Mouse (Mus musculus) midbrain, embryonic 11.5 days (tissue): ENCODE measurements around the gene Acp5. TPM values are rescaled to one million over a fixed set of nuclear protein-coding genes. Genes with fewer than 3 reads are reported as not detected.

Experiments used
- ATAC-seq: fragments of 200-750 bp; cut with Nextera tagmentation; 2 replicates; pipeline ENCODE4 v1.8.0; 2017; ENCODE audit warnings: moderate TSS enrichment, moderate library complexity; ENCODE audit not compliant: low FRiP score
- DNase-seq: peaks from one replicate; pipeline ENCODE4 v3.0.0; 2015; ENCODE audit warnings: low spot score; ENCODE audit errors: missing footprints
- H3K27ac ChIP-seq: fragments of 300-500 bp; sonication (generic); 2 replicates; pipeline ENCODE4 v1.5.1; 2014; ENCODE audit warnings: low read depth, low read length
- H3K27me3 ChIP-seq: fragments of 300-500 bp; sonication (generic); 2 replicates; pipeline ENCODE4 v1.6.1; 2014; ENCODE audit warnings: mild to moderate bottlenecking, low read length, moderate library complexity, mixed read lengths; ENCODE audit not compliant: control insufficient read depth, insufficient read depth
- H3K36me3 ChIP-seq: fragments of 300-500 bp; sonication (generic); 2 replicates; pipeline ENCODE4 v1.6.1; 2014; ENCODE audit warnings: mild to moderate bottlenecking, low read length, moderate library complexity, mixed read lengths; ENCODE audit not compliant: control insufficient read depth, insufficient read depth
- H3K4me1 ChIP-seq: fragments of 300-500 bp; sonication (generic); 2 replicates; pipeline ENCODE4 v1.6.1; 2014; ENCODE audit warnings: low read length; ENCODE audit not compliant: control insufficient read depth, insufficient read depth
- H3K4me2 ChIP-seq: fragments of 300-500 bp; sonication (generic); 2 replicates; pipeline ENCODE4 v1.6.1; 2014; ENCODE audit warnings: mild to moderate bottlenecking, moderate library complexity
- H3K4me3 ChIP-seq: fragments of 300-500 bp; sonication (generic); 2 replicates; pipeline ENCODE4 v1.5.1; 2014; ENCODE audit warnings: low read depth, low read length
- H3K9ac ChIP-seq: fragments of 300-500 bp; sonication (generic); 2 replicates; pipeline ENCODE4 v1.6.1; 2014; ENCODE audit warnings: low read length
- H3K9me3 ChIP-seq: fragments of 300-500 bp; sonication (generic); 2 replicates; pipeline ENCODE4 v1.6.1; 2016; ENCODE audit warnings: low read length; ENCODE audit not compliant: control insufficient read depth
- whole genome bisulfite sequencing: fragments of 180-500 bp; shearing (Covaris S2); extraction: QIAGEN DNeasy Blood & Tissue Kit; methylation state at CpG from one replicate; pipeline ENCODE4 v1.1.7; 2014; 5-methylcytosine and 5-hydroxymethylcytosine counted together
- polyA plus RNA-seq: library from polyadenylated mRNA; unstranded; fragments of >200 nt; fragmentation: Nextera tagmentation; extraction: Ambion mirVana; gene quantifications from 2 replicates; pipeline ENCODE4 v1.2.1, GENCODE M21; 2014

The Acp5 gene
- polyA plus RNA-seq, 1 experiment from 2014 or later, result 15.4 TPM

DNA sequence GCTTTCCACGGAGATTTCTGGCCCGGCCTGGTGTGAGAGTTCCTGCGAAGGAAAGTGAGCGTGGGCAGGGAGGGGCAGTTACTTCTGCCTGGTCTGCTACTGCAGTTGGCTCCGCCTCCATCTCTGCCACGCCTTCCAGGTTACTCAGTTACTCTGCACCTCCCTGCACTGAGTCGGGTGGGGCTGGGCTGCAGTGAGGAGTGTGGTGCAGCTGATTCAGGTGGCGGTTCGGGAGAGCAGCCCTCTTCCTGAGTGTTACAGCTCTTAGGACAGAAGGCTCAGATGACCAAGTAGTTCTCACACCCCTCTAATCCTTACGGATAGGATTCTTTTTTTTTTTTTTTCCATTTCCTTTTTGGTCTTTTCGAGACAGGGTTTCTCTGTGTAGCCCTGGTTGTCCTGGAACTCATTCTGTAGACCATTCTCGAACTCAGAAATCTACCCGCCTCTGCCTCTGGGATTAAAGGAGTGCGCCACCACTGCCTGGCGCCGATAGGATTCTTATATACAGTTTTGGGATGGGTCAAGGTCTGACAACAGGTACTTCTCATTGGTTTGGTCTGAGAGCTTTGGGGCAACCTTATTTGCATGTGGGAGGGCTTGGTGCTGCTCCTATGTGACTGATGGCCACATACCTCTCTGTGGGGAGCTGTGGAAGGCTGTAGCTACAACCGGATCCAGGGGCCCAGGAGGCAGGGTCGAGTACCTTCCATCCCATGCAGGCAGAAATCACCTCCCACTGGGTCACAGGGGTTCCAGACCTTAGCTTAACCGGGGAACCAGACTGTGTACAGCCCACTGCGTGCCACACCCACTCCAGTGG lies 14.1 kb upstream of the Acp5 start:
- DNase-seq, result no peak
- H3K9me3 ChIP-seq, result 0 out of 2 replicates have a peak, but pooled peaks cover 2% of the 10 kb centered on the region
- H3K9ac ChIP-seq, result no peak overlapping the region
- 79% methylated on average over 20 of the region's 20 CpGs for WGBS
- H3K27me3 ChIP-seq, result no peaks in the 10 kb centered on the region
- H3K4me3 ChIP-seq, result no peak overlapping the region
- no peak for ATAC-seq
- no peaks in the 10 kb centered on the region for H3K4me1 ChIP-seq
- H3K27ac ChIP-seq, result no peak overlapping the region
- H3K4me2 ChIP-seq, result no peak overlapping the region
- H3K36me3 ChIP-seq, result no peaks in the 10 kb centered on the region

DNA sequence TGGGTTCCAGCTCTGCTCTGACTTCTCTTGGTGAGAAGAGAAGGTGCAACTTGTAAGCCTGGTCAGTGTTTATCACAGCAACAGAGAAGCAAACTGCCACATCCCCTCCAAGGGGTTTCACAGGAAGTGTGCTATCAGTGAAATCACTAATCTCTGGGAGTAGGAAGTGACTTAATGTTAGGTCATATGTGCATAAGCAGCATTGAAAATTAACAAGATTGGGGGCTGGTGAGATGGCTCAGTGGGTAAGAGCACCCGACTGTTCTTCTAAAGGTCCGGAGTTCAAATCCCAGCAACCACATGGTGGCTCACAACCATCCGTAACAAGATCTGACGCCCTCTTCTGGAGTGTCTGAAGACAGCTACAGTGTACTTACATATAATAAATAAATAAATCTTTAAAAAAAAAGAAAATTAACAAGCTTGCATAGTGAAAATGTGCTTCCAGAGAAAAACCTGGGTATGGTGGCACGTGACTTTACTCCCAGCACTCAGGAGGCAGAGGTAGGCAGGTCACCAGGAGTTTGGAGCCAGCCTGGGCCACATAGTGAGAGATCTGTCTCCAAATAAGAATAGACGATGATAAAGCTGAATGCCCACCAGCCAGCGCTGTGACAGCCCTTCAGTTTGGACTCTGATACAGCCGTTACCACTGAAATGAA lies 8.9 kb upstream of the Acp5 start:
- Histone ChIP-seq H3K9ac (no peak overlapping the region), H3K4me2 (no peak overlapping the region), H3K4me3 (no peak overlapping the region), H3K27ac (no peak overlapping the region), H3K4me1 (no peaks in the 10 kb centered on the region), H3K9me3 (0 out of 2 replicates have a peak, but pooled peaks cover 1% of the 10 kb centered on the region), H3K27me3 (no peaks in the 10 kb centered on the region), H3K36me3 (no peaks in the 10 kb centered on the region)
- DNase-seq (no peak), ATAC-seq (no peak)
- WGBS, result 91% methylated on average over 6 of the region's 8 CpGs

DNA sequence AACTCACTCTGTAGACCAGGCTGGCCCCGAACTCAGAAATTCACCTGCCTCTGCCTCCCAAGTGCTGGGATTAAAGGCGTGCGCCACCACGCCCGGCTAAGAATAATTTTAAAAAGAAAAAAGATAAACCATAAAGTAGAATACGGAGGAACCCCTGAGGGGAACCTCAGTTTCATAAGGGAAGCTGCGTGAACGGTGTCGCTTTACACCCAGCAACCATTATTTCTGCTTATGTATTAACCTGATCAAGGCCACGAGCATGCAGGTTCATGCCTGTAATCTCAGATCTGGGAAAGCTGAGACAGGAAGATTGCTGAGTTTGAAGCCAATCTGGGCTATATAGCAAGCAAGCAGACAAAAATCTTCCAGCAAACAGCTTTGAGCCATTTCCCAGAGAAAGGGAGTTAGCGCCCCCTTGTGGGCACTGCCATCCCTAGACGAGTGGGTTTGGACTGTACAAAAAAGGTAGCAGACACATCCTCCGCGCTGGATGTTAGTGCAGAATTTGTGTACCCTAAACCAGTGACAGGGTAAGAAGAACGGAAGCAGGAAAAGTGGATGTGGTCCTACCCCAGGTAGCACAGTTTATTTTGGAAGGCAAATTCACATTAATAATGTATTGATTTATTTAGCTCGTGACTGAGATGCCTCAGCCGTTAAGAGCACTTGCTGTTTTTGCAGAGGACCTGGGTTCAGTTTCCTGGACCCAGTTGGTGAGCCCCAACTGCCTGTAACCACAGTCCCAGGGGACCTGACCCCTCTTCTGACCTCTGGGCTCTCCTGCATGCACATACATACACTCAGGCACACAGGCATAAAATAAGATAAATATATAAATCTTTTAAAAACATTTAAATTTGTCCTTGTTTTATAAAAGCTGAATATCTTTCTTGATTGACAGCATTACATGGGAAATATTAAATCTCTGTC lies 7.9 kb upstream of the Acp5 start:
- Histone ChIP-seq H3K9ac (no peak overlapping the region), H3K4me3 (no peak overlapping the region)

DNA sequence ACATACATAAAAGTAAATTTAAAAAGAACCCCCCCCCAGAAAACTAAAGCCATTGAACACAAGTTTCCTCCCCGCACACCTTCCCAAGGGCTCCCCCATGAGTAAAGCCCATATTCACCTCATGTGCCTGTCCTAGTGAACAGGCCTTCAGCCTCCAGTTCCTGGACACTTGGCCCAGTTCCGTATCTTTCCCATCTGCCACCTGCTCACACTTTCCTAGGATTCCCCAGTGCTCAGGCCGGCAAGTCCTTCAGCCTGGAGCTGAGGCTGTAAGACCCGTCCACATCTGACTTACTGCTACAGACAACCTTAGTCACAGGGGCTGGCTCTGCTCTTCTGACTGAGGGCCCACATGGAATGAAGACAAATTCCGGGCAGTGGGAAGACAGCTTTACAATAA lies 4.2 kb upstream of the Acp5 start:
- no peak overlapping the region for H3K4me2 ChIP-seq
- H3K27ac ChIP-seq, result no peak overlapping the region
- H3K36me3 ChIP-seq, result no peaks in the 10 kb centered on the region
- H3K9me3 ChIP-seq, result no peaks in the 10 kb centered on the region
- no peak for ATAC-seq
- peaks cover 7% of the 10 kb centered on the region; the same call in 1 of the 2 replicates for H3K4me1 ChIP-seq
- WGBS, result 92% methylated on average over 5 of the region's 5 CpGs
- no peak overlapping the region for H3K4me3 ChIP-seq
- no peak overlapping the region for H3K9ac ChIP-seq
- DNase-seq, result no peak
- no peaks in the 10 kb centered on the region for H3K27me3 ChIP-seq

More for the DNA sequence above, 7.9 kb upstream of the Acp5 start:
- Histone ChIP-seq H3K4me2 (no peak overlapping the region), H3K4me1 (no peaks in the 10 kb centered on the region), H3K27me3 (no peaks in the 10 kb centered on the region), H3K36me3 (no peaks in the 10 kb centered on the region), H3K27ac (no peak overlapping the region), H3K9me3 (no peaks in the 10 kb centered on the region)
- ATAC-seq, result peak; percentile 64; the same call in 1 of the 2 replicates
- WGBS, result 57% methylated on average over 17 of the region's 17 CpGs
- DNase-seq, result peak; percentile 97

DNA sequence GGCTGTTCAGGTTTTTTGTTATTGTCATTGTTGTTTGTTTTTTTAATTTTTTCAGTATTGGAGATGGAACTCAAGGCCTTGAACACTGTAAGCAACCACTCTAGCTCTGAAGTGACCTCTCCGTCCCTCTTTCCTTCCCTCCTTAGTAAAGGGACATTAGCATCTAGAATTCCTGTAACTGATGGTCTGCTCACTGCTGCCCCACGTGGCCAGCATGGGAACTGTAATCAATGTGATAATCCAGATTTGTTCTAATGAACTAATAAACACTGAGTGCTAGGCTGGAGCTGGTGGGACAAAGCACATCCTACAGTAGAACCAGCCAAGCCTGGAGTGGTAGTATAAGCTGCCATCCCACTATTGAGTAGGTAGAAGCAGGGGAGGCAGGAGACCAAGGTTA lies 3.0 kb upstream of the Acp5 start:
- Histone ChIP-seq H3K36me3 (no peaks in the 10 kb centered on the region), H3K27me3 (no peaks in the 10 kb centered on the region), H3K9ac (no peak overlapping the region), H3K4me3 (no peak overlapping the region), H3K4me2 (no peak overlapping the region), H3K4me1 (peaks cover 7% of the 10 kb centered on the region; the same call in 1 of the 2 replicates), H3K27ac (no peak overlapping the region), H3K9me3 (no peaks in the 10 kb centered on the region)
- 21% methylated on average over 2 of the region's 2 CpGs for WGBS
- DNase-seq (peak; percentile 90), ATAC-seq (no peak)

DNA sequence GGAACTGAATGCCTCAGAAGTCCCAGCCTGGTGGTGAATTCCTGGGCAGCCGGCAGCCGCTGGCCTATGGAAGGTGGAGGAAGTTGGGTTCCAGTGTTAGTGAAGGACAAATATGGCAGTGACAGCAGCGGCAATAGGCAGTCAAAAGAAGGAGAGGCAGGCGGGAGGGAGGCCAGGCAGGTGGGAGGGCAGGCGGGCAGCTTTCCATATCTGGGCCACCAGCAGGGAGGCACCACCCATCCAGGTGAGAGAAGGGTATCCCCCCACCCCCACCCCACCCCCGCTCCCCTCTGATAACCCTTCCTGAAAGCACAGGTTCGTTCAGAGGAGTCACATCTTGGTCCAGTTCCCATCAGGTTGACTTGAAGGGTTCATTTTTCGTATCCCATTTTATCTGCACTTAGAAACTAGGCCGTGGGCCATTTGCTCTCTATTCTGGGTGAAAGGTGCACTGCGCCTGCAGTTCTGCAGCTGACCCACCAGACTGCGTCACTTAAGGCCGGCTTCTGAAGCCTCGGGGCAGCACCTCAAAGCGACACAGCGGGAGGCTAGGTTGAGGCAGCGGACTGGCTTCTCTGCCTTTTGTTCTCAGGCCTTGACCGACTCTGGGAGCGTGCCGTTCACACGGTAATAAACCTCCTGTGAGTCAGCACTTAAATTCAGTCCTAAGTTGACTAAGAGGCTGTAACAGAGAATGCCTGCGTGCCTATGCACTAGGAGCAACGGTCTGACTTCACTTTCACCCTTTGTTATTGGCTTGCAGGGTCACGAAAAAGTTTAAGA lies 1.4 kb upstream of the Acp5 start:
- H3K4me2 ChIP-seq, result peak overlapping the region; percentile 19; the same call in 1 of the 2 replicates
- no peaks in the 10 kb centered on the region for H3K9me3 ChIP-seq
- no peak for ATAC-seq
- H3K4me3 ChIP-seq, result no peak overlapping the region
- no peaks in the 10 kb centered on the region for H3K36me3 ChIP-seq
- 12% methylated on average over 23 of the region's 23 CpGs for WGBS
- no peak overlapping the region for H3K27ac ChIP-seq
- H3K27me3 ChIP-seq, result peaks cover 5% of the 10 kb centered on the region
- peak; percentile 90 for DNase-seq
- H3K4me1 ChIP-seq, result peaks cover 7% of the 10 kb centered on the region; the same call in 1 of the 2 replicates
- peak overlapping the region; percentile 31; the same call in 1 of the 2 replicates for H3K9ac ChIP-seq

DNA sequence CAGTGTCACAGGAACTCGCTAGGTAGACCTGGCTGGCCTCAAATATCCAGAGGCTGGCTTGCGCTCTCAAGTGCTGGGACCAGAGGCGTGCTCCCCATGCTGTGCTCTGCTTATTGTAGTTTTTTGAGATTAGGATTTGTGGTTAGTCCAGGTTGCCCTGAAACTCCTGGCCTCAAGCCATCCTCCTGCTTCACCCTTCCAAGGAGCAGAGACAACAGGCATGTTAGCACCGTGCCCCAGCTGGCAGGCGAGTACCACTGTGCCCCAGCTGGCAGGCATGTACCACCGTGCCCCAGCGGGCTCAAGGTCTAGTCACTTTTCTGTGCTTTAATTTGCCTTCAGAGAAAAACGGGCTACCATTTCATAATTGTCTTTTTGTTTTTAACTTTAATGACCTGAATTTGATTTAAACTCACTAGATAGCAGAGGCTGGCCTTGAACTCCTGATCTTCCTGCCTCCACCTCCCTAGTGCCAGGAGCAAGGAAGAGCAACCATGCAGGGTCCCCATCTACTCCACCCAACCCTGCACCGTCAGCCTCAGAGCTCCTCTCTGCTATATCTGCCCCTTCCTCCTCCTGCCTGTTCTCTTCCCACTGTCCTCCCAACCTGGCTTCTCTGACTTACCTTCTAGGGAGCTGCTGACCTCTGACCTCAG lies 395 bp downstream of the Acp5 start:
- Histone ChIP-seq H3K9ac (0 out of 2 replicates have a peak overlapping the region, but pooled peaks have one; percentile 12), H3K27me3 (peaks cover 13% of the 10 kb centered on the region), H3K4me1 (peaks cover 7% of the 10 kb centered on the region; the same call in 1 of the 2 replicates), H3K27ac (no peak overlapping the region), H3K36me3 (no peaks in the 10 kb centered on the region), H3K9me3 (no peaks in the 10 kb centered on the region), H3K4me3 (no peak overlapping the region), H3K4me2 (no peak overlapping the region)
- ATAC-seq (no peak), DNase-seq (no peak)
- WGBS, result 80% methylated on average over 9 of the region's 9 CpGs
